In genomic region chr2:128379151-128379550, GRCm38 (mm10) we compare ENCODE assay signal across 2 mouse cellular contexts.
TF ChIP-seq lines count a peak whose summit lies in the region.

No protein-coding gene starts in this region.

TF ChIP-seq in CH12.LX, 34 proteins besides CTCF, POLR2A, EP300 and RAD21 (continued from another document):
- TF ChIP-seq MEF2A (IDR thresholded peaks at IDR 0.05; ENCODE audit: borderline replicate concordance, low read depth, low read length) (no peak), PAX5 (IDR thresholded peaks at IDR 0.05; ENCODE audit: low read length) (no peak), UBTF (IDR thresholded peaks at IDR 0.05; ENCODE audit: low read depth, low read length) (no peak), IRF4 (IDR thresholded peaks at IDR 0.05; ENCODE audit: low read depth, low read length) (no peak), TCF12 (IDR thresholded peaks at IDR 0.05; ENCODE audit: low read depth, low read length) (no peak), ZKSCAN1 (IDR thresholded peaks at IDR 0.05; ENCODE audit: borderline replicate concordance, low read depth, low read length) (no peak), JUN (IDR thresholded peaks at IDR 0.05; ENCODE audit: insufficient read depth, low read depth, low read length) (no peak), ZNF384 (IDR thresholded peaks at IDR 0.05; ENCODE audit: low read depth, low read length) (no peak), JUND (conservative IDR thresholded peaks at IDR 0.05; ENCODE audit: low read depth, low read length) (no peak)
TF ChIP-seq in CH12.LX: peak in this region for 0.

TF ChIP-seq in myocyte, 11 proteins besides CTCF, POLR2A, EP300 and RAD21 (continued from another document):
- TF ChIP-seq MYOG (IDR thresholded peaks at IDR 0.05; ENCODE audit: control insufficient read depth in 1 of 3, insufficient read depth in 1 of 3, insufficient read length in 2 of 3, low read depth in 2 of 3) (no peak), E2F4 (IDR thresholded peaks at IDR 0.05; ENCODE audit: insufficient read depth) (no peak), TCF12 (IDR thresholded peaks at IDR 0.05; ENCODE audit: insufficient read depth, poor library complexity, severe bottlenecking) (no peak), SRF (IDR thresholded peaks at IDR 0.05; ENCODE audit: control insufficient read depth, insufficient read length, low read depth) (no peak), REST (IDR thresholded peaks at IDR 0.05; ENCODE audit: insufficient read depth, insufficient read length) (no peak), CEBPB (IDR thresholded peaks at IDR 0.05; ENCODE audit: insufficient read depth, poor library complexity, severe bottlenecking) (no peak), TCF3 (IDR thresholded peaks at IDR 0.05; ENCODE audit: insufficient read length, low read depth) (no peak), POLR2AphosphoS2 (IDR thresholded peaks at IDR 0.05; ENCODE audit: insufficient read length, low read depth) (no peak)
